Mouse (Mus musculus): ENCODE results near the gene Cfap46. TPM values are rescaled to one million over a fixed set of nuclear protein-coding genes. Genes with fewer than 3 reads are reported as not detected.

Cfap46 gene
- polyA plus RNA-seq, 1 experiment, result not detected

- no peak for TF ChIP-seq GATA1 (IDR thresholded peaks at IDR 0.05; ENCODE audit: low read length)
These were observed 92.3 kb downstream of the Cfap46 start for GRCm38 (mm10) chr7:139591311-139591710.

GRCm38 (mm10) chr7:139590302-139590701 lies 93.3 kb downstream of the Cfap46 start:
- TF ChIP-seq GATA1 (IDR thresholded peaks at IDR 0.05; ENCODE audit: low read length), result no peak

GRCm38 (mm10) chr7:139587919-139588318 lies 95.7 kb downstream of the Cfap46 start:
- TF ChIP-seq GATA1 (IDR thresholded peaks at IDR 0.05; ENCODE audit: low read length), result no peak

- no peak for TF ChIP-seq GATA1 (IDR thresholded peaks at IDR 0.05; ENCODE audit: low read length)
These were observed 98.3 kb downstream of the Cfap46 start for GRCm38 (mm10) chr7:139585183-139585821.

- no peak for TF ChIP-seq GATA1 (IDR thresholded peaks at IDR 0.05; ENCODE audit: low read length)
These were observed 99.1 kb downstream of the Cfap46 start for GRCm38 (mm10) chr7:139584221-139585175.

GRCm38 (mm10) chr7:139583094-139583737 lies 100.4 kb downstream of the Cfap46 start:
- TF ChIP-seq GATA1 (IDR thresholded peaks at IDR 0.05; ENCODE audit: low read length), result no peak

- no peak for TF ChIP-seq GATA1 (IDR thresholded peaks at IDR 0.05; ENCODE audit: low read length)
These were observed 101.0 kb downstream of the Cfap46 start, which contains the start of gene Nkx6-2 for GRCm38 (mm10) chr7:139582595-139582994. Gene Nkx6-2, minus strand, starts transcription at chr7:139582797.

- no peak for TF ChIP-seq GATA1 (IDR thresholded peaks at IDR 0.05; ENCODE audit: low read length)
These were observed 101.6 kb downstream of the Cfap46 start for GRCm38 (mm10) chr7:139581801-139582571.

- TF ChIP-seq GATA1 (IDR thresholded peaks at IDR 0.05; ENCODE audit: low read length), result no peak
These were observed 102.5 kb downstream of the Cfap46 start for GRCm38 (mm10) chr7:139580851-139581775.

GRCm38 (mm10) chr7:139579261-139579905 lies 104.2 kb downstream of the Cfap46 start:
- no peak for TF ChIP-seq GATA1 (IDR thresholded peaks at IDR 0.05; ENCODE audit: low read length)

GRCm38 (mm10) chr7:139576064-139576686 lies 107.4 kb downstream of the Cfap46 start:
- TF ChIP-seq GATA1 (IDR thresholded peaks at IDR 0.05; ENCODE audit: low read length), result no peak

GRCm38 (mm10) chr7:139572665-139573064 lies 111.0 kb downstream of the Cfap46 start:
- TF ChIP-seq GATA1 (IDR thresholded peaks at IDR 0.05; ENCODE audit: low read length), result no peak

- no peak for TF ChIP-seq GATA1 (IDR thresholded peaks at IDR 0.05; ENCODE audit: low read length)
These were observed 112.8 kb downstream of the Cfap46 start for GRCm38 (mm10) chr7:139570788-139571187.

Data from G1E-ER4 (cell line).